Mouse (Mus musculus) kidney, adult 2 months (tissue): ENCODE results near the gene Cfap54.

Experiments
- CTCF ChIP-seq: fragments of 200-500 bp; conservative IDR thresholded peaks from 2 replicates; pipeline ENCODE4 v1.5.1; 2011; ENCODE audit warnings: low read depth, mild to moderate bottlenecking, control low read depth, low read length, moderate library complexity, mixed read lengths; ENCODE audit not compliant: insufficient read depth, insufficient read length
- POLR2A ChIP-seq: fragments of 200-500 bp; IDR thresholded peaks from one replicate; pipeline ENCODE4 v1.6.1; 2011; ENCODE audit warnings: low read depth, low read length, control low read depth

- no peak for TF ChIP-seq CTCF
- no peak for TF ChIP-seq POLR2A
These were observed 352.7 kb downstream of the Cfap54 start for GRCm38 (mm10) chr10:92728723-92729122.
